Mouse (Mus musculus) limb, embryonic 11.5 days (tissue): ENCODE data around the gene Ostm1. TPM values are rescaled to one million over a fixed set of nuclear protein-coding genes. Genes with fewer than 3 reads are reported as not detected.

ENCODE experiments used
- ATAC-seq: fragments of 200-750 bp; cut with Nextera tagmentation; 2 replicates; pipeline ENCODE4 v1.8.0; 2017; ENCODE audit warnings: low read depth; ENCODE audit not compliant: insufficient number of reproducible peaks, low FRiP score, low TSS enrichment
- DNase-seq: peaks from one replicate; pipeline ENCODE4 v3.0.0-alpha.2; 2015; ENCODE audit warnings: low spot score
- H3K27ac ChIP-seq: fragments of 300-500 bp; sonication (generic); replicated peaks from 2 replicates; pipeline ENCODE4 v1.5.1; 2014; ENCODE audit warnings: low read depth, mild to moderate bottlenecking, low read length
- H3K27me3 ChIP-seq: fragments of 300-500 bp; sonication (generic); 2 replicates; pipeline ENCODE4 v1.6.1; 2014; ENCODE audit warnings: mild to moderate bottlenecking, low read length, mixed read lengths; ENCODE audit not compliant: control insufficient read depth, insufficient read depth
- H3K36me3 ChIP-seq: fragments of 300-500 bp; sonication (generic); 2 replicates; pipeline ENCODE4 v1.6.1; 2014; ENCODE audit warnings: mild to moderate bottlenecking, low read length, moderate library complexity, mixed read lengths; ENCODE audit not compliant: control insufficient read depth, insufficient read depth
- H3K4me1 ChIP-seq: fragments of 300-500 bp; sonication (generic); 2 replicates; pipeline ENCODE4 v1.6.1; 2014; ENCODE audit warnings: low read length, mixed read lengths; ENCODE audit not compliant: control insufficient read depth, insufficient read depth
- H3K4me2 ChIP-seq: fragments of 300-500 bp; sonication (generic); 2 replicates; pipeline ENCODE4 v1.6.1; 2014; ENCODE audit warnings: low read depth, mild to moderate bottlenecking, moderate library complexity; ENCODE audit not compliant: severe bottlenecking
- H3K4me3 ChIP-seq: fragments of 300-500 bp; sonication (generic); 2 replicates; pipeline ENCODE4 v1.5.1; 2014; ENCODE audit warnings: low read depth, low read length
- H3K9ac ChIP-seq: fragments of 300-500 bp; sonication (generic); 2 replicates; pipeline ENCODE4 v1.6.1; 2014; ENCODE audit warnings: mild to moderate bottlenecking, low read length
- H3K9me3 ChIP-seq: fragments of 300-500 bp; sonication (generic); 2 replicates; pipeline ENCODE4 v1.6.1; 2016; ENCODE audit warnings: low read length; ENCODE audit not compliant: control insufficient read depth
- WGBS: fragments of 180-500 bp; shearing (Covaris S2); extraction: QIAGEN DNeasy Blood & Tissue Kit; methylation state at CpG from one replicate; pipeline ENCODE4 v1.1.7; 2014; 5-methylcytosine and 5-hydroxymethylcytosine counted together
- polyA plus RNA-seq: library from polyadenylated mRNA; unstranded; fragments of >200 nt; fragmentation: Nextera tagmentation; extraction: Ambion mirVana; gene quantifications from 2 replicates; pipeline ENCODE4 v1.2.1, GENCODE M21; 2014

Gene Ostm1
- polyA plus RNA-seq, 1 experiment from 2014 or later = 8.0 TPM

GRCm38 (mm10) chr10:42601556-42601955 is 17.9 kb downstream of the Ostm1 start:
- 26% methylated on average over 10 of the region's 10 CpGs for WGBS
- no peak for ATAC-seq
- no peaks in the 10 kb centered on the region for H3K36me3 ChIP-seq

GRCm38 (mm10) chr10:42604874-42605273 is 21.3 kb downstream of the Ostm1 start:
- no peak overlapping the region for H3K27ac ChIP-seq
- no peaks in the 10 kb centered on the region for H3K36me3 ChIP-seq
- WGBS = 66% methylated on average over 2 of the region's 2 CpGs
- ATAC-seq = no peak
- H3K27me3 ChIP-seq = peaks cover 8% of the 10 kb centered on the region; the same call in 1 of the 2 replicates
- H3K4me3 ChIP-seq = no peak overlapping the region
- H3K4me1 ChIP-seq = no peaks in the 10 kb centered on the region
- no peak overlapping the region for H3K9ac ChIP-seq
- H3K4me2 ChIP-seq = no peak overlapping the region
- H3K9me3 ChIP-seq = peaks cover 6% of the 10 kb centered on the region; the same call in 1 of the 2 replicates
- DNase-seq = peak; percentile 62

More at GRCm38 (mm10) chr10:42601556-42601955, 17.9 kb downstream of the Ostm1 start:
- DNase-seq = peak; percentile 66
- Histone ChIP-seq H3K4me2 (no peak overlapping the region), H3K9me3 (peaks cover 4% of the 10 kb centered on the region; the same call in 1 of the 2 replicates), H3K27me3 (peaks cover 5% of the 10 kb centered on the region; the same call in 1 of the 2 replicates), H3K9ac (no peak overlapping the region), H3K4me1 (no peaks in the 10 kb centered on the region), H3K27ac (no peak overlapping the region), H3K4me3 (no peak overlapping the region)

- WGBS = 81% methylated on average over 4 of the region's 4 CpGs
- peaks cover 21% of the 10 kb centered on the region for H3K27me3 ChIP-seq
Measured at GRCm38 (mm10) chr10:42606757-42607156, 23.1 kb downstream of the Ostm1 start.

GRCm38 (mm10) chr10:42613075-42613474 is 29.5 kb downstream of the Ostm1 start:
- no peak overlapping the region for H3K4me2 ChIP-seq
- H3K9me3 ChIP-seq = peaks cover 2% of the 10 kb centered on the region; the same call in 1 of the 2 replicates
- no peak overlapping the region for H3K9ac ChIP-seq
- H3K36me3 ChIP-seq = no peaks in the 10 kb centered on the region
- no peak for ATAC-seq
- 7% methylated on average over 12 of the region's 12 CpGs for WGBS
- peaks cover 71% of the 10 kb centered on the region for H3K27me3 ChIP-seq
- no peak overlapping the region for H3K4me3 ChIP-seq
- DNase-seq = no peak
- no peak overlapping the region for H3K27ac ChIP-seq
- H3K4me1 ChIP-seq = no peaks in the 10 kb centered on the region

More at GRCm38 (mm10) chr10:42606757-42607156, 23.1 kb downstream of the Ostm1 start:
- H3K27ac ChIP-seq = no peak overlapping the region
- no peaks in the 10 kb centered on the region for H3K4me1 ChIP-seq
- no peak overlapping the region for H3K4me2 ChIP-seq
- H3K36me3 ChIP-seq = no peaks in the 10 kb centered on the region
- DNase-seq (no peak), ATAC-seq (no peak)
- H3K4me3 ChIP-seq = no peak overlapping the region
- no peak overlapping the region for H3K9ac ChIP-seq
- peaks cover 6% of the 10 kb centered on the region; the same call in 1 of the 2 replicates for H3K9me3 ChIP-seq

GRCm38 (mm10) chr10:42613639-42614381 is 30.2 kb downstream of the Ostm1 start:
- ATAC-seq (no peak), DNase-seq (peak; percentile 71)
- Histone ChIP-seq H3K27ac (no peak overlapping the region), H3K4me2 (peak overlapping the region; percentile 47), H3K4me1 (no peaks in the 10 kb centered on the region), H3K9me3 (no peaks in the 10 kb centered on the region), H3K27me3 (peaks cover 70% of the 10 kb centered on the region), H3K9ac (no peak overlapping the region), H3K36me3 (no peaks in the 10 kb centered on the region), H3K4me3 (peak overlapping the region; percentile 30)
- WGBS = under 1% methylated on average over 33 of the region's 40 CpGs

- 5% methylated on average over 9 of the region's 9 CpGs for WGBS
- Histone ChIP-seq H3K4me2 (no peak overlapping the region), H3K36me3 (no peaks in the 10 kb centered on the region), H3K27ac (no peak overlapping the region), H3K27me3 (peaks cover 75% of the 10 kb centered on the region), H3K4me3 (no peak overlapping the region), H3K4me1 (no peaks in the 10 kb centered on the region), H3K9me3 (no peaks in the 10 kb centered on the region), H3K9ac (no peak overlapping the region)
- ATAC-seq (no peak), DNase-seq (no peak)
Measured at GRCm38 (mm10) chr10:42614766-42615165, 31.1 kb downstream of the Ostm1 start.

GRCm38 (mm10) chr10:42618291-42618690 is 34.7 kb downstream of the Ostm1 start:
- ATAC-seq = no peak
- Histone ChIP-seq H3K27ac (no peak overlapping the region), H3K9me3 (no peaks in the 10 kb centered on the region), H3K27me3 (peaks cover 47% of the 10 kb centered on the region), H3K36me3 (no peaks in the 10 kb centered on the region), H3K4me3 (no peak overlapping the region), H3K4me1 (no peaks in the 10 kb centered on the region), H3K4me2 (no peak overlapping the region), H3K9ac (no peak overlapping the region)
- DNase-seq = no peak
- WGBS = 56% methylated on average over 2 of the region's 2 CpGs

GRCm38 (mm10) chr10:42625907-42626306 is 42.3 kb downstream of the Ostm1 start:
- H3K4me2 ChIP-seq = no peak overlapping the region
- no peak for ATAC-seq
- no peaks in the 10 kb centered on the region for H3K4me1 ChIP-seq
- H3K36me3 ChIP-seq = no peaks in the 10 kb centered on the region
- H3K27me3 ChIP-seq = peaks cover 36% of the 10 kb centered on the region
- no peak for DNase-seq
- 89% methylated on average over 2 of the region's 2 CpGs for WGBS
- no peak overlapping the region for H3K9ac ChIP-seq
- no peak overlapping the region for H3K27ac ChIP-seq
- H3K9me3 ChIP-seq = no peaks in the 10 kb centered on the region
- no peak overlapping the region for H3K4me3 ChIP-seq
